Mouse (Mus musculus) heart, postnatal 14 days (tissue): ENCODE data around the gene Trh. TPM values are rescaled to one million over a fixed set of nuclear protein-coding genes. Genes with fewer than 3 reads are reported as not detected.
A peak's percentile ranks its signal among the peaks of the same experiment; 100 is the strongest.

Experiments
- DNase-seq, 2 experiments: peaks; one replicate each; pipeline ENCODE4 v3.0.0; 2021 to 2022
- intact Hi-C: fragments of 180-260 bp; cut with DNase I; formaldehyde crosslinking; loops from one replicate; pipeline ENCODE4 v1.15.1; 2025
- total RNA-seq, 2 experiments: library from RNA; stranded (reverse); gene quantifications; 2 replicates each; pipeline ENCODE4 v1.2.3; 2021

Trh gene
- total RNA-seq, 2 experiments from 2014 or later = not detected

GRCm38 (mm10) chr6:92229586-92229985 is 14.9 kb downstream of the Trh start:
- intact Hi-C loops = no loop called here
- DNase-seq = no peak

GRCm38 (mm10) chr6:92229103-92229502 is 15.3 kb downstream of the Trh start:
- intact Hi-C loops = no loop called here

GRCm38 (mm10) chr6:92224981-92225380 is 19.5 kb downstream of the Trh start:
- intact Hi-C loops = no loop called here
- no peak for DNase-seq

More at GRCm38 (mm10) chr6:92229103-92229502, 15.3 kb downstream of the Trh start:
- no peak for DNase-seq

- DNase-seq = no peak
- intact Hi-C loops = no loop called here
Measured at GRCm38 (mm10) chr6:92222021-92222420, 22.4 kb downstream of the Trh start.

GRCm38 (mm10) chr6:92221604-92222003 is 22.8 kb downstream of the Trh start:
- intact Hi-C loops = no loop called here
- no peak for DNase-seq

- peak; percentile 26 to 47 for DNase-seq
- intact Hi-C loops = loop anchor here (1.0 kb wide), 1 partner anchor 50 kb away; no protein-coding TSS in a partner anchor
Measured at GRCm38 (mm10) chr6:92219445-92219844, 25.0 kb downstream of the Trh start.

GRCm38 (mm10) chr6:92214773-92215449 is 29.5 kb downstream of the Trh start, which contains the start of gene Rbsn:
Gene Rbsn, minus strand, starts transcription at chr6:92214925.
- peak; percentile 93 for DNase-seq
- intact Hi-C loops = no loop called here

GRCm38 (mm10) chr6:92214055-92214772 is 30.2 kb downstream of the Trh start:
- intact Hi-C loops = no loop called here
- DNase-seq = no peak

- intact Hi-C loops = no loop called here
- no peak for DNase-seq
Measured at GRCm38 (mm10) chr6:92199414-92199813, 45.0 kb downstream of the Trh start.

Other genes starting within 250 kb of the Trh start
- 10 to 100 TPM; 31.5 to 32.0 TPM for gene Nr2c2, start 153.3 kb downstream of the Trh start, total RNA-seq
- gene Mrps25, start 60.6 kb downstream of the Trh start, total RNA-seq = 10 to 100 TPM; 66.9 to 67.5 TPM
- gene Rbsn, start 29.7 kb downstream of the Trh start, total RNA-seq = 10 to 100 TPM; 13.8 to 14.6 TPM